Mouse (Mus musculus): ENCODE data around the gene Insrr.

Insrr gene

DNA sequence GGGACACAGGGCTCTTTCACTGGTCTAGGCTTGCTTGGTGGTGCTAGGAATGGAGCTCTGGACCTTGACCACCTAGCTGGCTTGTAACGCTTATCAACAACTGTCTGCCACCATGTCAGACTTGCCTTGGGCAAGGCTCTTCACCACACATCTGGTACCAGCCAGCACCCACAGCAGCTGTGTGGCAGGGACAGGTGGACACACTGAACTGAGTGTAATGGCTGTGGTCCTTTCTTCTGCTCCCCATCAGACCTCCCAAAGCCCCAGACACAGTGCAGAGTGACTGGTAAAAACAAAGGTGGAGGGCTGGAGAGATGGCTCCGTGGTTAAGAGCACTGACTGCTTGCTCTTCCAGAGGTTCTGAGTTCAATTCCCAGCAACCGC is 30.5 kb upstream of the Insrr start:
- no peak for TF ChIP-seq GATA4 (IDR thresholded peaks at IDR 0.05; ENCODE audit: insufficient replicate concordance, low read length)

DNA sequence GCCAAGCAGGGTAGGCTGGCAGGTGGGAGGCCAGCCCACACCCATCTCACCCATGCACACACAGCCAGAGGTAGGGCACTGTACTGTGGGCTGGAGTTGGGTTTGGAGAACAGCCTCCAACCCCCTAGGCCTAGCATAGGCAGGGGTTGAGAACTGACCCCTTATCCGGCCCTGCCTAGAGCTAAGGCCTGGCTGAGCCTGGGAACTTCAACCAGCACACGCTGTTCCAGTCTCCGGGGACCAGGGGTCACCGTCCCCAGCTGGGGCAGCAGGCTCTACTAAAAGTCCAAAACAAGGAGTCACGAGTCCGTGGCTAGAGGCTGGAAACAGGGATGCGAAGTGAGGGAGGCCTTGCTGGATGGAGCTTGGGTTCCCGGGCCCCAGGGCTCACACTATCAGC is 29.0 kb upstream of the Insrr start:
- TF ChIP-seq GATA4 (IDR thresholded peaks at IDR 0.05; ENCODE audit: insufficient replicate concordance, low read length), result no peak; the same call in 1 of the 2 replicates

DNA sequence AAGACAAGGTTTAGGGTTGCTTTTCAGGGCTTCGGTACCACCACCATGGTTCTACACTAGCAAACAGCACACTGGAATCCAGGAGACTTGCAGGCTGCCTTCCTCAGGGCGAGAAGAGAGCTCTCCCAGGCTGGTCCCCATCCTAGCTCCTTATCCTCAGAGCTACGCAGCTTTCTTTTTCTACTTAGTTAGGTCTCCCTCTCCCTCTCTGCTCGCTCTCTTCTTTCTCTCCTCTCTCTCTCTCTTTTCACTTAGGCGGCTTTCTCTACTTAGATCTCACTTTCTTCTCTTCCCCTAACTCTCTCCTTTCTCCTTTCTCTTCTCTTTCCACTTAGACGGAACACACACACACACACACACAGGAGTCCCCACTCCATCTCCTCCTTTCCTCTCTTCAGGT is 28.3 kb upstream of the Insrr start:
- no peak for TF ChIP-seq GATA4 (IDR thresholded peaks at IDR 0.05; ENCODE audit: insufficient replicate concordance, low read length)

DNA sequence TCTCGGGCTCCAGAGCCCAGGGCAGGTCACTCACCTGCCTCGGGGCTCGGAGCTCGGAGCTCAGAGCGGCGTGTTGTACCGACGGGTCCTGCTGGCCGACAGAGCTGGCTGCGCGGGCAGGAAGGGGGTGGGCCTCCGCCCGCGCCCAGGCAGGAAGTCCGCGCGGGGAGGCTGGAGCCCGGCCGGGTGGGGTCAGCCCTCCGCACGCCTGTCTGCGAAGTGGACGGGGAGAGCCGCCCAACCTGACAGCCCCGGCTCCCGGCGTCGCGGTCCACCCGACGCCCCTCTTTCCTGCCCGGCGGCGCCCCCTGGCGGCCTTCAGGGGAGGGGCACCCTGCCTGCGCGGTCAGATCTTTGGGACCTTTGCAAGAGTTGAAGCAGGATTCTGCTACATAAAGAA is 27.9 kb upstream of the Insrr start:
- TF ChIP-seq GATA4 (IDR thresholded peaks at IDR 0.05; ENCODE audit: insufficient replicate concordance, low read length), result peak; percentile 57; the same call in 1 of the 2 replicates

DNA sequence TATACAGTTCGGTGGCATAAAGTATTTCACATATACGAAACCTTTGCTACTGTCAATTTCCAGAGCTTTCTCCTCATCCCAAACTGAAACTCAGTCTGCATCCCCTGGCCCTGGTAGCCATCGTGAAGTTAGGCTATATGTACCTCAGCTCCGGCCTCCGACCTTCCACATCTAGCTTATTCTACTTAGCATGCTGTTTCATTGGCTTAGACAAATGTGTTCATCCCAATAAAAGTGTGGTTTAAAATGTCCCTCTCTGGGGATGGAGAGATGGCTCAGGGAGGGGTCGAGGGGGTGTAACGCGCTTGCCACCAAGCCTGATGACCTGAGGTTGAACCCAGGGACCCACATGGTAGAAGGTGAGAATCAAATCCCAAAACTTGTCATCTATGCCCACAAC is 27.2 kb upstream of the Insrr start:
- TF ChIP-seq GATA4 (IDR thresholded peaks at IDR 0.05; ENCODE audit: insufficient replicate concordance, low read length), result no peak

DNA sequence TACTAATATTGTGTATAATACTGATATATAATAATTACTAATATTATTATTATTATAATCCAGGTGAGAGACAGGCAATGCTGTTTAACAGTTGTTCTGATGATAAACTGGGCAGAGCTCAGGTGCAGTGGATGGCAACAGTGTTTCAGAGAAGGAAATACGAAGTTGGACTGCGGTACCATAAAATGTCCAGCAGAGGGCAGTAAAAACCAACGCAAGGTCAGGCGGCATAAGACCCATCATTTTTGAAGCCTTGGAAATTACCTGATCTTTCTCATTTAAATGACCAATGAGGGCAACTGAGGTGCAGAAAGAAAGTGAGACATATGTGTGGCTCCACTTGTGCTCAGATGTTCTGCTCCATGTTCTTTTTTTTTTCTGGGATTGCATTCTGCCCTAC is 26.5 kb upstream of the Insrr start:
- no peak for TF ChIP-seq GATA4 (IDR thresholded peaks at IDR 0.05; ENCODE audit: insufficient replicate concordance, low read length)

DNA sequence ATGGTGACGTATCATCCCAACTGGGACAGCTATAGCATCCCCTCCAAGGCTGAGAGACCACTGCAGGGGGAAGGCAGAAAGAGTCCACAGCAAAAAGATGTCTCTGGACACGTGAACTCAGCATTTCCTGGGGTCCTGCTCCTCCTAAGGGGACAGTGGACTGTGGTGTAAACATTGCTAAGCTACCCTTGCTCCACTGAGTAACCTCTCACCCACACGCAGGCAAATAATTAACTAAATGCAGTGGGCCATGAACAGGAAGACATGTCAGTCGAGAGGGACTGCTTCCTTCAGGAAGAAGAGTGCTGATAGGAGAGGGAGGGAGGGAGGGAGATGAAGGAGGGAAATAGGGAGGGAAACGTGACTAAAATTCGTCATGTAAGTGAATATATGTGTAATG is 25.7 kb upstream of the Insrr start:
- no peak for TF ChIP-seq GATA4 (IDR thresholded peaks at IDR 0.05; ENCODE audit: insufficient replicate concordance, low read length)

DNA sequence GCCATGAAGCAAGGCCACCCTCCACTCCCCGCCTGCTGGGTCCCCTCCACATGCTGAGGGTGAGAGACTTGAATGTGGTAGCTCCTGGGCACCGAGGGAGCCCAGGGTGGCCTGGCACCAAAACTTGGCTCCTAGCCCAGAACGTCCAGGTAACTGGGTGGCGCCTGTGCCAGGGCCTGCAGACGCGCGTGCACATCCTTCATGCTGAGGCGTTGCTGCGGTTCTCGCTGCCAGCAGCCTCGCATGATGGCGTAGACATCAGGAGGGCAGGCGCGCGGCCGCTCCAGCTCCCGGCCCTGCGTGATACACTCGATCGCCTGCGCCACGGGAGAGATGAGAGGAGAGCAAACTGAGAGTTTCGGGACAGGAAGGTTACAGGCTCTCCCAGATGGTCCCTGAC is 18.5 kb upstream of the Insrr start:
- no peak for TF ChIP-seq GATA4 (IDR thresholded peaks at IDR 0.05; ENCODE audit: insufficient replicate concordance, low read length)

DNA sequence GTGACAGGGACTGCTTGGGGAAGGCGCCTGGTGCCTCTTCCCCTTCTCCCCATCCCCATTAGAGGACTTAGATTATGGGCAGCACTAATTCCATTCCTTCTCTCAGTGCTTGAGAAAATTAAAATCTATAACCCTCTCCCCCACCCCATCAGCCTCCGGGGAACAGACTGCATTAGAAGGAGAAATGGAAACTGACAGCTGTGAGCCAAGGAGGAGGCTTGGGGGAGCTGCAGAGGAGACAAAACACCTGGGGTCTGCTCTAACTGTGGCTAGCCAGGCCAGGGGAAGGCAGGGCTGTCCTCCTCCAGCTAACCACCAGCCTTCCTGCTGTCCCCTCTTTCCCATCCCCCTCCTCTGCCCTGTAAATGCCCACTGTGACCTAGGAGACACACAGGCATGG is 17.7 kb upstream of the Insrr start:
- no peak for TF ChIP-seq GATA4 (IDR thresholded peaks at IDR 0.05; ENCODE audit: insufficient replicate concordance, low read length)

DNA sequence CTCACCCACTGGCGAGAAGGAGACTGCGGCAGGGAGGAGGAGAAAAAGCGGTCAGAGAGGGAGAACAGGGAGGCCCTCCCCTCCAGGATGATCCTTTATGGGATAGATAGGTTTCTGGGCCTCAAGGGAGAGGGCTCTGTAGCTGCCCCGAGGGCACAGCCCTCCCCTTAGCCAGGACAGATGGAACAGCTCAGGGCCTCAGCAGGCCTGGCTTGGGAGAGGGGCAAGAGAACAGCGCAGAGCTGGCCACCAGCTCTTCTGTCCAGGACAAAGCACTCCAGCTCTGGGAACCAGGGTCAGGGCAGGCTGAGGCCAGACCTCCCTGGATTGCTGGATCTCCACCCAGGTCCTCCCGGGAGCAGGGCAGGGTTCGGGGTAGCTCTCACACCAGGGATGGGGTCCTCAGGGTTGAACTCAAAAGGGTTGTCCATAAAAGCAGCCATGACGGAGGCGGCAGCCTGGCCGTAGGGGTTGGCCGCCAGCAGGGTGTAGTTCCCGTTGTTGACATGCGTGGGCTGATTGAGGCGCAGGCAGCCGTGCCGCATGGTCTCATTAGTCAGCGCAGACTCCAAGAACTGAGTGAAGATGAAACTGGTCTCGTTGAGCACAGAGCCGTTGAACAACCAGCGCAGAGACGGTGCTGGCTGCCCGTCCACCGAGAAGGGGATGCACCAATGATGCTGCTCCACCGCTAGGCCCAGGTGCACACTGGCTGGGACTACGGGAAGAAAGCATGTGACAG is 13.3 kb upstream of the Insrr start:
- no peak for TF ChIP-seq GATA4 (IDR thresholded peaks at IDR 0.05; ENCODE audit: insufficient replicate concordance, low read length)

DNA sequence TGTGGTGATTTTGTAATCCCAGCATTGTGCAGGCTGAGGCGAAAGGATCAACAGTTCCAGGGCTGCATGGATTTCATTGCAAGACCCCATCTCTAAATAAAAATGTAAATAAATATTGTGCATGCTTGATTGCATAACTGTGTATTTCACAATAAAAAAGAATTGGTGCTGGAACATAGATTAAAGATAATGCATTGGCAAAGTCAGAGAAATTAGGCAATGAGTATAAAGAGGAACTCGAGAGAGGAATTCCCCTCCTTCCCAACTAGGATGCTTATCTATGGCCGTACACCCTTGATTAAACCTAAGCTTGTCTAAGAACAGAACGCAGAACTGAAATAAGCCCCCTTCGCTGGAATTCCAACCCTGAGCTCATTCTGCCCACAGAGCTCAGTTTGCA is 11.6 kb upstream of the Insrr start:
- no peak for TF ChIP-seq GATA4 (IDR thresholded peaks at IDR 0.05; ENCODE audit: insufficient replicate concordance, low read length)

DNA sequence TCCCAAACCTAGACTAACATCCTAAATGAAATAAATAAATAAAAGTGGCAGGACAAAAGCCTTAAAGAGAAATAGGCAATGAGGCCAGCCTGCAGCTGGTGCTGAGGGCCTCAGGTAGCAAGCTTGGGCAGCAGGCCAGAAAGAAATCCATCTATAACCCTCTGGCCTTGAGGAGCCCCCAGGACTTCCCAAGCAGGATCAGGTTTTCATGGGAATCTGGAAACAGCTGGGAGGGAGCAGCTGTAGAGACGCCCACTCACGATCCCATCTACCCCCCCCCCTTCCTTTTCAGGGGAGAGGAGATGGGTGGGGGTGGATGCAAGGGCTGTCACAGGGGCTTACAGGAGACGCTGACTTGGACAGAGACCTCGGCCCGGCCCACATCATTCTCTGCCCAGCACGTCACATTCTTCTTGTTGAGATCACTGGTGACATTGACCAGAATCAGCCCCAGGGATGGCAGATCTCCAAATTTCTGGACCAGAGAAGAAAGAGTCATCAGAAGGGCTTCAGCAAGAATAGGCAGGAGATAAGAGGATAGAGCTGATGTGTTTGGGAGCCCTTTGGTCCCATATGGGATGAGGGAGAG is 11.0 kb upstream of the Insrr start:
- TF ChIP-seq GATA4 (IDR thresholded peaks at IDR 0.05; ENCODE audit: insufficient replicate concordance, low read length), result no peak

DNA sequence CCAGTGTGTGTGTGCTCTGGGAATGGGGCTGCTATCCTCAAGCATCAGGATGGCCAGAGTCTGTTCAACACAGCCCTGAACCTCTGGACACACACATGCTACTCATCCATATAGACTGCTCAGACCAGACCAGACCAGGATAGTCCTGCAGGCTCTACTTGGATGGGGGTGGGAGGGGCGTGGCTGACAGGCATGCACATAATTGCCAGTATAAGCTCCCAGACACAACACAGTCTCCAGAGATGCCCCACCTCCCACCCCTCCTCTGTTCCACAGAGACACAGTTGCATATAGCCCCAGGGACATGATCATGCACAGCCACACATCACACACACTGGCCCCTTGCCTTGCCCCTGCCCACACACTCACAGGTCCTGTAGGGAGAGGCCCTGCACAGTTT is 7.5 kb upstream of the Insrr start:
- no peak for TF ChIP-seq GATA4 (IDR thresholded peaks at IDR 0.05; ENCODE audit: insufficient replicate concordance, low read length)

DNA sequence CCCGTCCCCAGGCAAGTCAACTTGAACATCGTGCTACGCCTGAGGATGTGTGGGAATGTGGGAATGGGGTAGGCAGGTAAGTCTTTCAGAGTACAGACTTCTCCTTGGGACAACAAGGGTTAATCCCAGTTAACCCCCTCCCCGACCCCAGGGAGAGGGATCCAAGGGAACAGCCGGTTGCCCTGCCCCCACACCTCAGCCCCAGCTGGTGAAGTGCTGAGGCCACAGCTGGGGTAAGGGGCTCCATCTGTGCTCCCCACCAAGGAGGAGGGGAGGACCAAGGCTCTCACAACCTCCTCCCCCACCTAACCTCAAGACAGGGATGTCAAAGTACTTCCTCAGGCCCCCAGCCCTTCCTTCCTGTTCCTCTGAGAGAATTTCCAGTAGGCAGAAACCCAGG is 7.0 kb upstream of the Insrr start:
- no peak for TF ChIP-seq GATA4 (IDR thresholded peaks at IDR 0.05; ENCODE audit: insufficient replicate concordance, low read length)

DNA sequence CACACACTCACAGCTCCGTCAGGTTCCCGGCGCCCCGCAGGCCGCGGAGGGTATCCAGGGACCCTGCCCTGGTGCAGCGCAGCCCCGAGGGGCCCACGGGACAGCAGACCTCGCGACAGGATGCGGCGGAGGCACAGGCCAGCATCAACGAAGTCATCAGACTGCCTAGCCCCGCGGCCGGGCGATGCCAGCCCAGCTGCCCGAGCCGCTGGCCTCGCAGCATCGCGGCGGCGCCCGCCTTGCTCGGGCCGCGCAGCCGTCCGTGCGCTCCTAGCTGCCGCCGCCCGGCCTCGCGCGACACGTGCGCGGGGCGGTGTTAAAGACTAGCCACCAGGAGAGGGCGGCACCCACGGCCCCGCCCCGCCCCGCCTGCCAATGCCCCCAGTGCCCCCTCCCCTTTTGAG is 1.8 kb upstream of the Insrr start, which contains the start of gene Ntrk1:
Gene Ntrk1, minus strand, starts transcription at position 241 of the 404 bp plus-strand sequence.
- TF ChIP-seq GATA4 (IDR thresholded peaks at IDR 0.05; ENCODE audit: insufficient replicate concordance, low read length), result no peak

DNA sequence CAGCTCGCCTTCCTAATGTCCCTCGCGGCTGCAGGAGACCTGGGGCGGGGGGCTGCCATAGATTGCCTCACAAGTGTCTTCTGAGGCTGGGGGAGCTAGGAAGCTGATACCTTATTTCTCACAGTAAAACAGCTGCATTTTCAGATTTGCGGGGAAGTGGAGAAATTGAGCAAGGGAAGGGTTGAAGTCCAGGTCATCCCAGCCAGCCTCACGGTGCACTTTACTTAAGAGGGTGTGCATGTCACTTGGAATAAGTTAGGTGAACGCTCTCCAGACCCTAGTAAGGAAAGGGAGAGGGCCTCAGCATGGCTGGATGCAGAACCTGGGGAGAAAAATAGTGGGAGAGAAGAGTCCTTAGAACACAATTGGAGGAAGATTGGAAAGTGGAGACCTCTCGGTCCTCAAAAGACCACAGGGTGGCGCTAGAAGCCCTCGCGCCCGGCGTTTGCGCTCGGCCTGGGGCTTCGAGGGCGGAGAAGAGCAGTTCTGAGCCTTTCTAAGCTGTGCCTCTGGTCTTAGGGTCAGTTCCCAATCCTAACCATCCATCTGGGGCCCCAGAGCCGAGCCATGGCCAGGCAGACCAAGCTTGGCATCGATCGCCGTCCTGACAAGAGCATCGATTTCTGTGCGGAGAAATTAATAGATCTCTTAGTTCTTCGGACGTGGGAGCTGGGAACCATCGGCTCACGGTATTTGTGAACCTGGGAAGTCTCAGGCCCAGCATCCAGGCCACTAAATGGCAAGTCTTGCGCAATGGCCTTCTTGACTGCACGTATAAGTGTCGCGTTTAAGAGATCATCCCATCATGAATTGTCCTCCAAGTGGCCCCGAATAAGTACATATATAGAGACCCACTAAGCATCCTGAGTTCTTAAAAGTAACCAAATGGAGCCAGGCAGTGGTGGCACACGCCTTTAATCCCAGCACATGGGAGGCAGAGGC is 1.1 kb upstream of the Insrr start:
- TF ChIP-seq GATA4 (IDR thresholded peaks at IDR 0.05; ENCODE audit: insufficient replicate concordance, low read length), result no peak
